Mouse (Mus musculus) forebrain, postnatal 0 days (tissue): ENCODE data around the gene Cfap36. TPM values are rescaled to one million over a fixed set of nuclear protein-coding genes. Genes with fewer than 3 reads are reported as not detected.

Experiments
- ATAC-seq: fragments of 200-750 bp; cut with Nextera tagmentation; 2 replicates; pipeline ENCODE4 v1.8.0; 2017; ENCODE audit warnings: mild to moderate bottlenecking, moderate library complexity
- DNase-seq: peaks from one replicate; pipeline ENCODE4 v3.0.0-alpha.2; 2015
- H3K27ac ChIP-seq: fragments of 300-500 bp; sonication (generic); 2 replicates; pipeline ENCODE4 v1.5.1; 2014; ENCODE audit warnings: low read depth, mild to moderate bottlenecking, antibody characterized with exemption, low read length, moderate library complexity, mixed read lengths
- H3K27me3 ChIP-seq: fragments of 300-500 bp; sonication (generic); 2 replicates; pipeline ENCODE4 v1.6.1; 2014; ENCODE audit warnings: mild to moderate bottlenecking, low read length, mixed read lengths; ENCODE audit not compliant: insufficient read depth
- H3K36me3 ChIP-seq: fragments of 300-500 bp; sonication (generic); 2 replicates; pipeline ENCODE4 v1.6.1; 2014; ENCODE audit warnings: mild to moderate bottlenecking, moderate library complexity; ENCODE audit not compliant: insufficient read depth
- H3K4me1 ChIP-seq: fragments of 300-500 bp; sonication (generic); 2 replicates; pipeline ENCODE4 v1.6.1; 2014; ENCODE audit warnings: antibody characterized with exemption; ENCODE audit not compliant: insufficient read depth
- H3K4me2 ChIP-seq: fragments of 300-500 bp; sonication (generic); 2 replicates; pipeline ENCODE4 v1.6.1; 2014; ENCODE audit warnings: low read depth, mild to moderate bottlenecking, moderate library complexity
- H3K4me3 ChIP-seq: fragments of 300-500 bp; sonication (generic); 2 replicates; pipeline ENCODE4 v1.5.1; 2014; ENCODE audit warnings: low read depth, low read length, mixed read lengths
- H3K9ac ChIP-seq: fragments of 300-500 bp; sonication (generic); 2 replicates; pipeline ENCODE4 v1.6.1; 2014; ENCODE audit warnings: mild to moderate bottlenecking
- H3K9me3 ChIP-seq: fragments of 300-500 bp; sonication (generic); 2 replicates; pipeline ENCODE4 v1.6.1; 2016; ENCODE audit warnings: low read length
- CTCF ChIP-seq: sonication (generic); IDR thresholded peaks from 2 replicates; pipeline ENCODE4 v1.5.1; 2016; ENCODE audit warnings: antibody characterized with exemption, control low read depth, low read depth
- WGBS: fragments of 180-500 bp; shearing (Covaris S2); extraction: QIAGEN DNeasy Blood & Tissue Kit; methylation state at CpG from one replicate; pipeline ENCODE4 v1.1.7; 2014; 5-methylcytosine and 5-hydroxymethylcytosine counted together
- polyA plus RNA-seq: library from polyadenylated mRNA; unstranded; fragments of >200 nt; fragmentation: Nextera tagmentation; extraction: Ambion mirVana; gene quantifications from 2 replicates; pipeline ENCODE4 v1.2.1, GENCODE M21; 2015
- total RNA-seq: library from RNA; depleted of rRNA; stranded (reverse); fragments of >200 nt; gene quantifications from 2 replicates; pipeline ENCODE4 v1.2.3, GENCODE M21; 2014; rRNA removed

Cfap36 gene
- total RNA-seq (91.5 and 96.6 TPM in 2 replicates), polyA plus RNA-seq (137 and 142 TPM in 2 replicates)

- ATAC-seq, result peak; percentile 100
- no peak for TF ChIP-seq CTCF
- WGBS, result 1% methylated on average over 53 of the region's 53 CpGs
Observed at GRCm38 (mm10) chr11:29246883-29247650, at the start of gene Cfap36. TSS of gene Cfap36 (minus strand) at chr11:29247409.

GRCm38 (mm10) chr11:29287305-29287704 is 40.1 kb upstream of the Cfap36 start:
- H3K27me3 ChIP-seq, result no peaks in the 10 kb centered on the region
- no peaks in the 10 kb centered on the region for H3K36me3 ChIP-seq
- no peak overlapping the region for H3K27ac ChIP-seq
- DNase-seq (no peak), ATAC-seq (no peak)
- TF ChIP-seq CTCF, result no peak
- no peak overlapping the region for H3K9ac ChIP-seq
- H3K4me2 ChIP-seq, result no peak overlapping the region
- H3K4me3 ChIP-seq, result no peak overlapping the region
- no peaks in the 10 kb centered on the region for H3K9me3 ChIP-seq
- no peaks in the 10 kb centered on the region for H3K4me1 ChIP-seq

More at GRCm38 (mm10) chr11:29246883-29247650, at the start of gene Cfap36:
- Histone ChIP-seq H3K4me2 (peak within 1 kb of the TSS; percentile 61), H3K4me1 (peaks cover 11% of the 10 kb centered on the region), H3K9ac (peak within 1 kb of the TSS; percentile 79), H3K27ac (peak within 1 kb of the TSS; percentile 94), H3K4me3 (peak within 1 kb of the TSS; percentile 97), H3K36me3 (peaks cover 7% of the 10 kb centered on the region), H3K9me3 (no peaks in the 10 kb centered on the region), H3K27me3 (no peaks in the 10 kb centered on the region)
- DNase-seq, result peak; percentile 98

- Histone ChIP-seq H3K27ac (no peak overlapping the region), H3K4me3 (no peak overlapping the region), H3K4me2 (no peak overlapping the region), H3K36me3 (no peaks in the 10 kb centered on the region), H3K9ac (no peak overlapping the region), H3K4me1 (no peaks in the 10 kb centered on the region), H3K27me3 (no peaks in the 10 kb centered on the region), H3K9me3 (no peaks in the 10 kb centered on the region)
- DNase-seq, result no peak
- no peak for TF ChIP-seq CTCF
- no peak for ATAC-seq
Observed at GRCm38 (mm10) chr11:29286040-29286439, 38.8 kb upstream of the Cfap36 start.

- Histone ChIP-seq H3K27me3 (no peaks in the 10 kb centered on the region), H3K27ac (no peak overlapping the region), H3K4me3 (no peak overlapping the region), H3K4me1 (no peaks in the 10 kb centered on the region), H3K9ac (no peak overlapping the region), H3K4me2 (no peak overlapping the region), H3K9me3 (peaks cover 8% of the 10 kb centered on the region; the same call in 1 of the 2 replicates), H3K36me3 (no peaks in the 10 kb centered on the region)
- DNase-seq (no peak), ATAC-seq (no peak)
- 74% methylated on average over 3 of the region's 3 CpGs for WGBS
- TF ChIP-seq CTCF, result no peak
Observed at GRCm38 (mm10) chr11:29274758-29275157, 27.5 kb upstream of the Cfap36 start.

- Histone ChIP-seq H3K4me2 (no peak overlapping the region), H3K4me1 (no peaks in the 10 kb centered on the region), H3K9me3 (peaks cover 8% of the 10 kb centered on the region; the same call in 1 of the 2 replicates), H3K36me3 (no peaks in the 10 kb centered on the region), H3K27ac (no peak overlapping the region), H3K4me3 (no peak overlapping the region), H3K9ac (no peak overlapping the region), H3K27me3 (no peaks in the 10 kb centered on the region)
- WGBS, result 23% methylated on average over 3 of the region's 3 CpGs
- ATAC-seq, result peak; percentile 64; the same call in 1 of the 2 replicates
- peak; percentile 71 for DNase-seq
- TF ChIP-seq CTCF, result peak; percentile 83
Observed at GRCm38 (mm10) chr11:29267824-29268223, 20.6 kb upstream of the Cfap36 start.

- Histone ChIP-seq H3K4me3 (no peak overlapping the region), H3K4me1 (no peaks in the 10 kb centered on the region), H3K4me2 (no peak overlapping the region), H3K27me3 (no peaks in the 10 kb centered on the region), H3K36me3 (no peaks in the 10 kb centered on the region), H3K27ac (no peak overlapping the region), H3K9me3 (no peaks in the 10 kb centered on the region), H3K9ac (no peak overlapping the region)
- WGBS, result 94% methylated on average over 1 of the region's 1 CpGs
- DNase-seq, result no peak
- no peak for ATAC-seq
- TF ChIP-seq CTCF, result no peak
Observed at GRCm38 (mm10) chr11:29254643-29255042, 7.4 kb upstream of the Cfap36 start.

GRCm38 (mm10) chr11:29248386-29248785 is 1.2 kb upstream of the Cfap36 start:
- Histone ChIP-seq H3K4me3 (no peak overlapping the region), H3K9me3 (no peaks in the 10 kb centered on the region), H3K27ac (no peak overlapping the region), H3K36me3 (no peaks in the 10 kb centered on the region), H3K4me1 (peaks cover 11% of the 10 kb centered on the region), H3K9ac (no peak overlapping the region), H3K27me3 (no peaks in the 10 kb centered on the region), H3K4me2 (no peak overlapping the region)
- DNase-seq, result no peak
- ATAC-seq, result no peak
- 98% methylated on average over 5 of the region's 5 CpGs for WGBS
- no peak for TF ChIP-seq CTCF
